Mouse (Mus musculus): ENCODE measurements around the gene Siglecg.

Siglecg gene

GRCm38 (mm10) chr7:43442684-43443083, 34.7 kb downstream of the Siglecg start:
- DNase-seq (ENCODE audit: low spot score in 2 of 2) = no peak

- peak; percentile 66 to 67 for DNase-seq (ENCODE audit: low spot score in 2 of 2)
Measured at GRCm38 (mm10) chr7:43443126-43443916, 35.3 kb downstream of the Siglecg start.

- peak; percentile 82 for DNase-seq (ENCODE audit: low spot score in 2 of 2)
Measured at GRCm38 (mm10) chr7:43443917-43444293, 35.9 kb downstream of the Siglecg start, which contains the start of the genes Etfb and Gm45233. Gene Etfb, plus strand, starts transcription at chr7:43444083. Gene Gm45233, plus strand, starts transcription at chr7:43444128.

- no peak for DNase-seq (ENCODE audit: low spot score in 2 of 2)
Measured at GRCm38 (mm10) chr7:43447801-43448200, 39.8 kb downstream of the Siglecg start.

- no peak for DNase-seq (ENCODE audit: low spot score in 2 of 2)
Measured at GRCm38 (mm10) chr7:43448246-43448645, 40.2 kb downstream of the Siglecg start.

DNA sequence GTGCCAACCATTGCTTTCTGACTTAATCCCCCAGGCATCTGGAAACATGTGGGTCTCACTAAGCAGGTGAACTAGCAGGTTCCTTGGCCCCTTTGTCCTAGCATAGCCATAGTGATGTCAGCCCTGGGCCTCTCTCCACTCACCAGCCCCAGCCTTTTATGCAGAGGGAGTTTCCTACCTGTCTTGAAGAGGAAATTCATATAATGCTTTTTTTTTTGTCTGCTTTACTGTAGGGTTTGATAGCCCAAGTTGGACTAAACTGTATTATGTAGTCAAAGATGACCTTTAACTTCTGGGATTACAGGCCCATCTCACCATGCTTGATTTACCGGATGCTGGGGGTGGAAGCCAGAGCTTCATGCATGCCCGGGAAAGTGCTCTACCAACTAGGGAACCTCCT, 41.8 kb downstream of the Siglecg start:
- no peak for DNase-seq (ENCODE audit: low spot score in 2 of 2)

DNA sequence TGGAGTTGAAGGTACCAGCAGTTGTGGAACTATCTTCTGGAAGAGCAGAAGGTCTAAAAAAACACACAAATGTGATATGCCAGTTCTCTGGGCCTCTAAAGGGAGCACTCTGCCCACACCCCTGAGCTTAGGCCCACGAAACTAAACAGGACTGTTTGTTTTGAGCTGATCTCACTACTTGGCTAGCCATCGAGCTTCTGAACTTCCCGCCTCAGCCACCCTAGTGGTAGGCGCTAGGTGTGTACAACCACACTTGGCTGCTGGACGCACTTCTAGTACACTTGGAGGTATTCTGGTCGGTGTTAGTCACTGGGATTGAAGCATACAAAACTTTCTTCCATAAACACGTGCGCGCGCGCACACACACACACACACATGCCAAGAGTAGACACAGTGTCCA, 43.7 kb downstream of the Siglecg start:
- DNase-seq (ENCODE audit: low spot score in 2 of 2) = no peak

- no peak for DNase-seq (ENCODE audit: low spot score in 2 of 2)
Measured at GRCm38 (mm10) chr7:43452609-43453008, 44.6 kb downstream of the Siglecg start.

DNA sequence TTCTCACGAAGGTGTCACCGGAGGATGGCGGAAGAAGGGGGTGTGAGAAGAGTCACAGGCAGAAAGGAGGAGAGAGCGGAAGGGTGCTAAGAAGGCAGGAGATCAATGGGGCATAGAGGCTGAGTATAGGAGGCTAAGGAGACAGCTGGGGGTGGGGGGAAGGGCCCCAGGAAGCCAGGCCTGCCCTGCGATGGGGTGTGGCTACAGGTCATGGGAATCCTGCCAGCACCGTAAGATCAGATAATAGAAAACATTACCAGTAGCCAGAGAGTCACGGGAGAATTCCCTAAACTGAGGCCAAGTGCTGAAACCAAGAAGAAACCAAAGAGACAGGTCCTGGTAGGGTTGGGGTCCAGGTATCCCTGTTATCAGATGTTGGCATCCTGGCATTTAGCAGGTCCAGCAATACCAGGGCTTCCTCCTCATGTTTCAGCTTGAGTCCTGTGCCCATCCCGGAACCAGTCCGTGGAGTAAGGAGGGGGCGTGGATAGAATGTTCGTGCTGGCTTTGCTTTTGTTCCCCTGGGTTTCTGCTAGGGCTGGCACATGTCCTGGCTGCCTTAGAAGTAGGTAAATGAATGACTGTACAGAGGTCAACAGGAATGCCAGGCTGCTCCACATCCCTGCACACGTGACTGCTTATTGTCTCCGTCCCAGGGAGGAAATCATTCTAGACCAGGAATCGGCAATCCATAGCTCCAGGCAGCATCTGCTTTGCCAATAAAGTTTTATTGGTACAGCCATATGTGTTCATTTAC, 45.8 kb downstream of the Siglecg start:
- DNase-seq (ENCODE audit: low spot score in 2 of 2) = no peak

- no peak for DNase-seq (ENCODE audit: low spot score in 2 of 2)
Measured at GRCm38 (mm10) chr7:43454371-43454770, 46.4 kb downstream of the Siglecg start.

GRCm38 (mm10) chr7:43462851-43463250, 54.8 kb downstream of the Siglecg start, which contains the start of gene Vsig10l:
Gene Vsig10l, plus strand, starts transcription at chr7:43463151.
- no peak for DNase-seq (ENCODE audit: low spot score in 2 of 2)

DNA sequence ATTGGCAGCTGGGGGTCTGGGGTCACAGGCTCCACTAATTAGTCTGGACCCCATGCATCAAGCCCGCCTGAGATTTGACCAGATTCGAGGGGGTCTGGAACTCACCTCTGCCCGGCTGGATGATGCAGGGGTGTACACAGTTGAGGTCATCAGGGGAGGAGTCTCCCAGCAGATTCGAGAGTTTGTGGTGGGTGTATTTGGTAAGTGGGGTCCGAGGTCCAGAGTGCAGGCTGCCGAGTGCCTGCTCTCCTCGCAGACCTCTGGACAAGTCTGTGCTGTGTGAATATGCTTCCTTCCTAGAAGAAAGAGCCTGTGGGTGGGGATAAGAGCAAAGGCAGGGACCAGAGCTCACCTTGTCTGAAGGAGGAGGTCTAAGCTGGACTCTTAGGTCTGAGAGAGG, 56.0 kb downstream of the Siglecg start:
- no peak for DNase-seq (ENCODE audit: low spot score in 2 of 2)

DNA sequence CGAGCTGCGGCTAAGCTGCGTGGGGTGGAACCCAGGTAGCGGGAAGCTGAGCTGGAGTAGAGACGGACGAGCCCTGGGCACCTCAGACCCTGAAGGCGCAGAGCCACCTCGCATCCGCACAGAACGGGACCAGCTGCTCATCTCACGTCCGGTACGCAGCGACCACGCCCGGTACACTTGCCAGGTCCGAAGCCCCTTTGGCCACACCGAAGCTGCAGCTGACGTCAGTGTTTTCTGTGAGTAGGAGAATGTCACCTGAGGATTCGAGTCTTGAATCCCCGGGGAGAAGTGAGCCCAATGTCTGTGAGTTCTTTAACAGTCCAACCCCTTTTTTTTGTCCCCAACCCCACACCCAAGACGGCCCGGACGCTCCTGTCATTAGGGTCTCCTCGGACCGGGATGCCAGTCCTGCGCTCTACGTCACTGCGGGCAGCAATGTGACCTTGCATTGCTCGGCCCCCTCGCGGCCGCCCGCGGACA, 56.9 kb downstream of the Siglecg start:
- no peak for DNase-seq (ENCODE audit: low spot score in 2 of 2)

GRCm38 (mm10) chr7:43465344-43466098, 57.5 kb downstream of the Siglecg start:
- DNase-seq (ENCODE audit: low spot score in 2 of 2) = peak; percentile 58 to 63

DNA sequence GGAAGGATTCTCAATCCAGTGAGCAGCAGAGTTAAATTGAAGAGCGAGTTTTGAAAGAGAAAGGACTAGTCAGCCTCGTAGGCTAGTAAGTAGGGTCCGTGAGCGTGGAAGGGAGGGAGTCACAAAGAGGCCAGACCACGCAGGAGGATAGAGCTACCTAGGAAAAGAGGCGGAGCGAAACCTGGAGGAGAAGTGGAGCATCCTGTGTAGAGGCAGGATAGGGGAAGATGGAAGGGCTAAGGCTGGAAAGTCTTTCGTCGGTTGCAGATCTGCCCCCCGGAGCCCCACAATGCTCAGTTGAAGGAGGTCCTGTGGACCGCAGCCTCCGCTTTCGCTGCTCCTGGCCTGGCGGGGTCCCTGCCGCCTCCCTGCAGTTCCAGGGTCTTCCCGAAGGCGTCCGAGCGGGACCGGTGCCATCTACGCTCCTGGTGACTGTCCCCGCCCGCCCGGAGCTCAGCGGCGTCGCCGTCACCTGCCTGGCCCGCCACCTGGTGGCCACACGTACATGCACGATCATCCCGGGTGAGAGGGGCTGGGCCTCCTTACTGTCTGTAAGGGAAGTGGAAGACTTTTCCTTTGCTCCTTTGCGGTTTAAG, 58.2 kb downstream of the Siglecg start:
- peak; percentile 64 to 82 for DNase-seq (ENCODE audit: low spot score in 2 of 2)

Measured in thymus, postnatal 10 days (tissue).